Comparison of ENCODE assay signal across 30 mouse cellular contexts in genomic region chr2:3127256-3127883, GRCm38 (mm10). TPM values are rescaled to one million over a fixed set of nuclear protein-coding genes. Genes with fewer than 3 reads are reported as not detected.
DNase-seq lines count a peak whose midpoint lies in the region; ATAC-seq and TF ChIP-seq lines count a peak whose summit lies in the region.
"Had no signal": no experiment of that assay in that cellular context is flagged by ENCODE, and none has a peak within 500 bp of the region (broad histone marks: within the 10 kb centered on the region; RNA-seq: fewer than 3 reads in every experiment).

No protein-coding gene starts in this region.

- H3K9ac ChIP-seq in heart, adult 2 months (ENCODE audit: low read depth, low read length): no peak overlapping the region
- H3K9ac ChIP-seq in kidney, embryonic 16.5 days (replicated peaks; ENCODE audit: low read length): no peak overlapping the region
- H3K9ac ChIP-seq in hindbrain, postnatal 0 days (replicated peaks; ENCODE audit: low read length): no peak overlapping the region
- H3K9ac ChIP-seq: embryonic facial prominence, embryonic 13.5 days; forebrain, embryonic 12.5 days; forebrain, embryonic 15.5 days; heart, embryonic 12.5 days; heart, embryonic 15.5 days; hindbrain, embryonic 14.5 days had no signal

- 67% methylated on average over 4 of the region's 4 CpGs for WGBS in heart, adult 2 months
- 72% methylated on average over 4 of the region's 4 CpGs for WGBS in kidney, embryonic 16.5 days
- 89% methylated on average over 4 of the region's 4 CpGs for WGBS in hindbrain, postnatal 0 days

- peaks cover 2% of the 10 kb centered on the region for H3K79me2 ChIP-seq in heart, adult 2 months (replicated peaks; ENCODE audit: control insufficient read depth, insufficient read depth, low read length)

- intact Hi-C loops in heart, adult 2 months (cut with DNase I): no loop called here
- intact Hi-C loops in heart, postnatal 25 days (cut with DNase I): no loop called here

- no peaks in the 10 kb centered on the region for H3K27me3 ChIP-seq in heart, adult 2 months (ENCODE audit: control insufficient read depth, insufficient read depth, low read length)
- H3K27me3 ChIP-seq in kidney, embryonic 16.5 days (ENCODE audit: insufficient read depth, low read length): no peaks in the 10 kb centered on the region
- no peaks in the 10 kb centered on the region for H3K27me3 ChIP-seq in hindbrain, postnatal 0 days (ENCODE audit: insufficient read depth, low read length)
- H3K27me3 ChIP-seq: CH12.LX; embryonic facial prominence, embryonic 13.5 days; forebrain, embryonic 12.5 days; forebrain, embryonic 15.5 days; heart, embryonic 12.5 days; heart, embryonic 15.5 days had no signal

- no peak for TF ChIP-seq POLR2A in heart, adult 2 months (IDR thresholded peaks at IDR 0.05; ENCODE audit: insufficient read depth, low read depth, low read length)

- H3K9me3 ChIP-seq in kidney, embryonic 16.5 days (ENCODE audit: low read length): no peaks in the 10 kb centered on the region
- no peaks in the 10 kb centered on the region for H3K9me3 ChIP-seq in hindbrain, postnatal 0 days (ENCODE audit: low read length)
- H3K9me3 ChIP-seq: embryonic facial prominence, embryonic 10.5 days; embryonic facial prominence, embryonic 13.5 days; forebrain, embryonic 12.5 days; forebrain, embryonic 15.5 days; G1E; heart, embryonic 12.5 days; heart, embryonic 15.5 days had no signal

- no peak for TF ChIP-seq CTCF in heart, adult 2 months (IDR thresholded peaks at IDR 0.05)
- TF ChIP-seq CTCF in hindbrain, postnatal 0 days (IDR thresholded peaks at IDR 0.05; ENCODE audit: low read depth): no peak

- H3K36me3 ChIP-seq in heart, adult 2 months (ENCODE audit: control insufficient read depth, insufficient read depth, low read length): peaks cover 4% of the 10 kb centered on the region
- H3K36me3 ChIP-seq in kidney, embryonic 16.5 days (ENCODE audit: insufficient read depth, low read length): 0 out of 2 replicates have a peak, but pooled peaks cover 4% of the 10 kb centered on the region
- no peaks in the 10 kb centered on the region for H3K36me3 ChIP-seq in hindbrain, postnatal 0 days (ENCODE audit: insufficient read depth, low read length)
- H3K36me3 ChIP-seq: embryonic facial prominence, embryonic 10.5 days; embryonic facial prominence, embryonic 13.5 days; forebrain, embryonic 12.5 days; forebrain, embryonic 15.5 days; G1E; heart, embryonic 12.5 days; heart, embryonic 15.5 days had no signal

- ATAC-seq in kidney, embryonic 16.5 days (ENCODE audit: low FRiP score, low TSS enrichment): no peak
- no peak for ATAC-seq in hindbrain, postnatal 0 days
- ATAC-seq: forebrain, embryonic 15.5 days had no signal

- no peak overlapping the region for H3K4me2 ChIP-seq in kidney, embryonic 16.5 days (replicated peaks; ENCODE audit: low read depth, low read length)
- no peak overlapping the region for H3K4me2 ChIP-seq in hindbrain, postnatal 0 days (ENCODE audit: low read depth, low read length)
- H3K4me2 ChIP-seq: embryonic facial prominence, embryonic 13.5 days; forebrain, embryonic 12.5 days; forebrain, embryonic 15.5 days; heart, embryonic 12.5 days; heart, embryonic 15.5 days; hindbrain, embryonic 14.5 days had no signal

- DNase-seq in heart, adult 2 months: no peak
- DNase-seq in heart, postnatal 25 days (ENCODE audit: low spot score): no peak
- no peak for DNase-seq in kidney, postnatal 4 days
- DNase-seq in 3134 (ENCODE audit: extremely low read depth, insufficient read length, low spot score) (peak; percentile 15), 3T3-L1 (ENCODE audit: low read depth, low spot score) (peak; percentile 59)
- no peak for DNase-seq in urinary bladder, postnatal 10 days (ENCODE audit: low spot score)
- no peak for DNase-seq in hindbrain, postnatal 0 days (ENCODE audit: low spot score)
- DNase-seq: adrenal gland, adult 8-10 months; adrenal gland, postnatal 25 days; B cell, adult 2 months; cerebellum, adult 11 months; cerebellum, adult 2 months; cerebellum, adult 9-11 months; cerebellum, postnatal 25 days; embryo, embryonic 11 days; gastrocnemius, postnatal 14 days; heart, adult 11 months; heart, postnatal 10 days; heart, postnatal 4 days had no signal

- TF ChIP-seq EP300 in heart, adult 2 months (IDR thresholded peaks at IDR 0.05; ENCODE audit: insufficient read depth, low read depth, low read length): no peak

- peaks cover 7% of the 10 kb centered on the region for H3K4me1 ChIP-seq in heart, adult 2 months (ENCODE audit: control insufficient read depth, insufficient read depth, low read length)
- H3K4me1 ChIP-seq in kidney, embryonic 16.5 days (ENCODE audit: insufficient read depth, low read length): peaks cover 37% of the 10 kb centered on the region
- no peaks in the 10 kb centered on the region; the same call in 1 of the 2 replicates for H3K4me1 ChIP-seq in hindbrain, postnatal 0 days (ENCODE audit: insufficient read depth, low read length)

- peak overlapping the region; percentile 69 for H3K27ac ChIP-seq in heart, adult 2 months
- peak overlapping the region; percentile 84; the same call in 1 of the 2 replicates for H3K27ac ChIP-seq in kidney, embryonic 16.5 days (ENCODE audit: low read length)
- no peak overlapping the region for H3K27ac ChIP-seq in hindbrain, postnatal 0 days
- H3K27ac ChIP-seq: embryonic facial prominence, embryonic 10.5 days; embryonic facial prominence, embryonic 13.5 days; forebrain, embryonic 12.5 days; forebrain, embryonic 15.5 days; heart, embryonic 15.5 days; hindbrain, embryonic 14.5 days had no signal

- H3K4me3 ChIP-seq in heart, adult 2 months: no peak overlapping the region
- H3K4me3 ChIP-seq in kidney, embryonic 16.5 days (ENCODE audit: low read length): no peak overlapping the region
- no peak overlapping the region for H3K4me3 ChIP-seq in hindbrain, postnatal 0 days (ENCODE audit: low read length)
- H3K4me3 ChIP-seq: embryonic facial prominence, embryonic 10.5 days; embryonic facial prominence, embryonic 13.5 days; erythroblast, embryonic 14.5 days; forebrain, embryonic 12.5 days; forebrain, embryonic 15.5 days; heart, embryonic 12.5 days; heart, embryonic 15.5 days had no signal

RNA-seq across cellular contexts. Expression of gene Fam171a1, which starts 13.3 kb away (rescaled TPM):
- total RNA-seq in heart, adult 2 months (2021): 10 to 100 TPM; 14.1 to 14.3 TPM
- 10.8 and 19.2 TPM in 2 replicates for polyA plus RNA-seq in heart, adult 2 months (2012; rRNA removed)
- 10 to 100 TPM; 15.1 to 17.3 TPM for total RNA-seq in heart, postnatal 25 days (2021)
- 58.6 and 62.0 TPM in 2 replicates for polyA plus RNA-seq in kidney, embryonic 16.5 days (2015; fragmentation: Nextera tagmentation; extraction: Ambion mirVana)
- 56.5 and 60.3 TPM in 2 replicates for total RNA-seq in hindbrain, postnatal 0 days (2014; rRNA removed)
- polyA plus RNA-seq in hindbrain, postnatal 0 days (2015; fragmentation: Nextera tagmentation; extraction: Ambion mirVana): 32.7 and 35.4 TPM in 2 replicates
- polyA plus RNA-seq: G1E had no signal

Comparison
In these comparisons a context has a peak if more than half of its experiments do, and no peak if none do; other contexts are left out.
1. DNase-seq: peak in 3134 (single experiment) and 3T3-L1 (single experiment); none in heart, adult 2 months (0 of 2), heart, postnatal 25 days (single experiment), kidney, postnatal 4 days (0 of 2), urinary bladder, postnatal 10 days (single experiment) and hindbrain, postnatal 0 days (single experiment).